Mouse (Mus musculus) small intestine, adult 2 months (tissue): ENCODE measurements around the gene Jade2.

Experiments
- CTCF ChIP-seq: fragments of 200-500 bp; IDR thresholded peaks from 2 replicates; pipeline ENCODE4 v1.5.1; 2012; ENCODE audit warnings: low read depth, mild to moderate bottlenecking, control low read depth, inconsistent platforms, low read length, moderate library complexity, mixed read lengths; ENCODE audit not compliant: insufficient replicate concordance, insufficient read length; ENCODE audit errors: extremely low read depth
- POLR2A ChIP-seq: fragments of 200-500 bp; IDR thresholded peaks from 2 replicates; pipeline ENCODE4 v1.6.1; 2012; ENCODE audit warnings: low read depth, mild to moderate bottlenecking, control low read depth, inconsistent platforms, low read length, moderate library complexity

- TF ChIP-seq CTCF (no peak), POLR2A (no peak)
These were observed 28.2 kb upstream of the Jade2 start for GRCm38 (mm10) chr11:51885681-51886080.
